Mouse (Mus musculus) cortical plate, adult 2 months (tissue): ENCODE measurements at regions not wholly inside any gene's neighbourhood (a gene's known extent, or its start where the extent isn't known, plus 50 kb on each side); places are given as distances from the start of the nearest gene placed in this dataset.

Experiments used
- CTCF ChIP-seq: fragments of 200-500 bp; IDR thresholded peaks from 2 replicates; pipeline ENCODE4 v1.5.1; 2011; ENCODE audit warnings: mild to moderate bottlenecking, control low read depth, low read length; ENCODE audit not compliant: insufficient read depth; ENCODE audit errors: extremely low read depth
- POLR2A ChIP-seq: fragments of 200-500 bp; IDR thresholded peaks from 2 replicates; pipeline ENCODE4 v1.6.1; 2011; ENCODE audit warnings: mild to moderate bottlenecking, low read length, control low read depth; ENCODE audit not compliant: insufficient read depth; ENCODE audit errors: extremely low read depth

DNA sequence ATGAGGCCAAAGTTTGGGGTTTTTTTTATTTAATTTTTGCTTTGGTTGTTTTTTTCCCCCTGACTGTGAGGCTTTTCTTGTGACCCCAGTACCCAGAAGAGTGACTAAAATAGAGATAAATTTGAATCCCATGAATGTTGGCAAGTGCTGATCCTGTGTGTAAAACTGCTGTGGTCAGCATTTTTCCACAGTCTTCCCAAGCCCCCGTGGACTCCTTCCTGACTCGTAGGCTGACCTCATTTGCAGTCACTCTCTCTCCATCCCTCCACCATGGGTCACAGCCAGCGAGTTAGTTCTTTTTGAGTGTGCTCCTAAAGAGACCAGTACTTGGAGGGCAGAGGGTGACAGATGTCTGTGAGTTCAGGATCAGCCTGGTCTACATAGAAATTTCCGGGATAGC is 72.5 kb upstream of the Gadd45a start:
- TF ChIP-seq CTCF (no peak), POLR2A (no peak)
